Mouse (Mus musculus) left cerebral cortex, adult 2 months (tissue): ENCODE measurements around the gene Med16. TPM values are rescaled to one million over a fixed set of nuclear protein-coding genes. Genes with fewer than 3 reads are reported as not detected.
A peak's percentile ranks its signal among the peaks of the same experiment; 100 is the strongest.

ENCODE experiments used
- DNase-seq, 2 experiments: peaks; one replicate each; pipeline ENCODE4 v3.0.0; 2021 to 2022; ENCODE audit warnings: low spot score in 2 of 2, mixed read lengths in 1 of 2; ENCODE audit errors: extremely low spot score in 1 of 2
- H3K27ac ChIP-seq: fragments of 200-600 bp; 2 replicates; pipeline ENCODE4 v1.8.1; 2022
- H3K4me3 ChIP-seq: fragments of 200-600 bp; 2 replicates; pipeline ENCODE4 v1.8.1; 2022
- CTCF ChIP-seq: fragments of 200-600 bp; IDR thresholded peaks from 2 replicates; pipeline ENCODE4 v1.8.1; 2022; ENCODE audit warnings: antibody characterized with exemption, mild to moderate bottlenecking, moderate library complexity
- intact Hi-C: fragments of 180-260 bp; cut with DNase I; formaldehyde crosslinking; loops from one replicate; pipeline ENCODE4 v1.15.1; 2025
- total RNA-seq, 2 experiments: library from RNA; stranded (reverse); gene quantifications; 2 replicates each; pipeline ENCODE4 v1.2.3; 2021

The Med16 gene
- total RNA-seq, 2 experiments from 2014 or later = 55.3 to 55.5 TPM

DNA sequence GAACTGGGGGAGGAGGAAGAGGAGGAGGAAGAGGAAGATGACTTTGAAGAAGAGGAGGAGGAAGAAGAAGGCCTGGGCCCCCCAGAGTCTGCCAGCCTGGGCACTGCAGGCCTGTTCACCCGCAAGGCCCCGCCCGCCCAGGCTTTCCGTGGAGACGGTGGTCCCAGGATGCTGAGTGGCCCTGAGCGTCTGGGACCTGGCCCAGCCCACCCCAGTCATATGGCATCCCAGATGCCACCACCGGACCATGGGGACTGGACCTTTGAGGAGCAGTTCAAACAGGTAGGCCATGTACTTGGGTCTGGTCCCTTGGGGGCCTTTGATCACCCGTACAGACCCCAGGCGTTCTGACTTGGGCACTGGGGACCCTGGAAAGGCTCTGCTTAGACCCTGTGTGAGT, 23.1 kb upstream of the Med16 start:
- no peak for TF ChIP-seq CTCF

DNA sequence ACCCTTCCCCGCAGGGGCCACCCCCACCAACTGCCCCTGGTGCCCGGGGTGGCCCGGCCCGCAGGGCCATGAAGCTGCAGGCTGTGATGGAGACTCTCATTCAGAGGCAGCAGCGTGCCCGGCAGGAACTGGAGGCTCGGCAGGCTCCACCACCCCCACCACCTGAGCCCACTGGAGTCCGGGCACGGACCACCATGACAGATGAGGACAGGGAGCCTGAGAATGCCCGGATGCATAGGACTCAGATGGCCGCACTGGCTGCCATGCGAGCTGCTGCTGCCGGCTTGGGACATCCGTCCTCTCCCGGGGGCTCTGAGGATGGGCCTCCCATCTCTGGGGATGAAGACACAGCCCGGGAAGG, 22.1 kb upstream of the Med16 start:
- Histone ChIP-seq H3K4me3 (no peak overlapping the region), H3K27ac (no peak overlapping the region)
- intact Hi-C loops = no loop called here
- no peak for TF ChIP-seq CTCF
- no peak for DNase-seq

More for the DNA sequence above, 23.1 kb upstream of the Med16 start:
- intact Hi-C loops = no loop called here
- no peak overlapping the region for H3K27ac ChIP-seq
- H3K4me3 ChIP-seq = no peak overlapping the region
- no peak for DNase-seq

DNA sequence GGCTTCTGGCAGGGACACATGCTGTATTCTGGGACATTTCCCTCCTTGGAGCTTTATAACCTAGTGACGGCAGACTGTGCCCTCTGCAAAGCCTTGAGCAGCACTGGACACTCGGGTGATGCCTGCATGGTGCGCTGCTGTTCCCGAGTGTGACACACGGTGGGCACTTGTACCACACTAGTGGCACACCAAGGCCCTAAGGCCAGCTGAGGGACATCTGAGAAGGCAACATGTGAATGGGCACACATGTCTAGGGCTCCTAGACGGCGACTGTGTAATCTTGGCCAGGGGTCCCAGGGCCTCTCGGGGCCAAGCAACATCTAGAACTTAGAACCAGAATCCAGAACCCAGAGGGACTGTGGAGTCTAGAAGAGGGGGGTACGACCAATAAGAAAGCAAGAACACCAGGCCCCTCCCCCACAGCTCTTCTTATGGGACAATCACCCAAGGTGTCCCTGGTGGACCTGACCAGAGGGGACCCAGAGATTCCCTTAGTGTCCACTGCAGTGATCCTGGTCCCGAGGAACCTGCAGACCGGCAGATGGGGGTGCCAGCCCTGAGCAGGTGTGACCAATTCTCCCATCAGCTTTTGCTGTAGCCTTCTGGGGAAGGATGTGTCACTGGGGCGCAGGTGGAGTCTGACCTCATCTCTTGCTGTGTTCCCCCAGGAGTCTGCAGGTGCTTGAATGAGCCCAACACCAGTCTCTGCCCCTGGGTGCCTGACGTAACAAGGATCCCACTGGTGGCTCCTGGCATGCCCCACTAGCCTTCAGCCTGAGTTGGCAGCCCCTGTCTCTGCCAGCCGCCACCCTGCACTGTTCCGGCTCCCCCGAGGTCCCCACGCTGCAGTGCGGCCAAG, 21.5 kb upstream of the Med16 start:
- no peak for TF ChIP-seq CTCF
- no peak overlapping the region for H3K4me3 ChIP-seq
- intact Hi-C loops = no loop called here
- no peak for DNase-seq
- H3K27ac ChIP-seq = no peak overlapping the region

DNA sequence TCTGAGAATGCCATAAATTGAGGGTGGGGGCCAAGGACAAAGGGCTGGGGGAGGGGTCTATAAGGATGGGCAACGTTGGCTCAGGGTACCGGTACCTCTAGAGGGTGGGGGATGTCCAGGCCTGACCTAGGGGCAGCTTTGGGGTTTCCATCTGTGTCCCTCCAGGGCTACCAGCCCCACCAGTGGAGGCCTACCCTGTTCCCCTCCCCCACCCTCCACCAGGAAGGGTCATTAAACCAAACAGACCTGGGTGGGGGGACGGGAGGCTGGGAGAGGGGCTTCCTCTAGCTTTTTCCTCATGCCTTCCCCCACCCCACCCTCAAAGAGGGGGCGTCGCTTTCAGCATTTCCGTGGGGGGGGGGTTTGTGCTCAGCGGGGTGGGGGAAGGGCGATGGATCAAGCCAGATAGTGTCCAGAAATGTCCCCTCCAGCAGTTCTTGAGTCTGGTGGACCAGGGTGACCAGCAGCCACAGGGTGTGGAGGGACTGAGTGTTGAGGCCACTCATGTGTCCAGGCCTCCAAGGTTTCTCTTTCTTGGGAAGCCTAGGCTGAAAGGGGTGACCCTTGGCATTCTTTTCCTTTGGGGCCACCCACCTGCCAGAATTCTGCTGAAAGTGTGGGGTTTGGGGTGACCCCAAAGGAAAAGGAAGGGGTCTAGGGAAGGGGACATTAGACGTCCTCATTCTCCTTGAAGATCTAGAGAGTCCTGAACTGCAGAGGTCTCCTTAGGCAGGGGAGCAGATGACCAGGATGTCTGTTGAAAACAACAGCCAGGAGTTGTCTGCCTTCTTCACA, 20.4 kb upstream of the Med16 start:
- no peak for TF ChIP-seq CTCF
- H3K4me3 ChIP-seq = no peak overlapping the region
- no peak overlapping the region for H3K27ac ChIP-seq
- DNase-seq = no peak
- intact Hi-C loops = no loop called here

DNA sequence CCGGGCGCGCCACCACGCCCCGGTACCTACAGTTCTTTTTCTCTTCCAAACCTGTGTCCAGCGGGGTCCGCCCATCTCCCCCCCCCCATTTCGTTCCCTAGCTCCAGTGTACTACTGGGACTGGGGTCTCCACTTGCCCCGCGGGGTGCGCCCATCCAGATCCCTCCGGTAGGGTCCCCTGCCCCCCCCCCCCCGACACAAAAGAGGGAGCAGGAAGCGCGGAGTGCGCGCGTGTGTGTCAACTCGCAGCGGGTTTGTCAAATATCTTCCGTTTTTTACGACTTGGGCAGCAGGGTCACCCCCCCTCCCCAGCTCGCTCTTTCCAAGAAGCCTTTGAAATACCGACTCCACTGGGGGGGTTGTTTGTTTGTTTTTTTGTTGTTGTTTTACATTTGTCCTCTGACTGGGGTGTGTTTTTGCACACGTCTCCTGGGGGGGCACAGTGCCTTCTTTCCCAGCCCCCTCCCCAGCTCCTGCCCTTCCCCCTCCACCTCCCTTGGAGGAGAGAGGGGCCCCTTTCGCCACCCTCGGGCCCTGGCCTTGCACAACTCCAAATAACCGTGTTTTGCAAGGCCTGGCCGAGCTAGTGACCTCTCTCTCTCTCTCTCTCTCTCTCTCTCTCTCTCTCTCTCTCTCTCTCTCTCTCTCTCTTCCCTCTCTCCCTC, 19.4 kb upstream of the Med16 start:
- no peak for DNase-seq
- H3K4me3 ChIP-seq = peak overlapping the region; percentile 79
- no peak for TF ChIP-seq CTCF
- intact Hi-C loops = no loop called here
- H3K27ac ChIP-seq = peak overlapping the region; percentile 95

DNA sequence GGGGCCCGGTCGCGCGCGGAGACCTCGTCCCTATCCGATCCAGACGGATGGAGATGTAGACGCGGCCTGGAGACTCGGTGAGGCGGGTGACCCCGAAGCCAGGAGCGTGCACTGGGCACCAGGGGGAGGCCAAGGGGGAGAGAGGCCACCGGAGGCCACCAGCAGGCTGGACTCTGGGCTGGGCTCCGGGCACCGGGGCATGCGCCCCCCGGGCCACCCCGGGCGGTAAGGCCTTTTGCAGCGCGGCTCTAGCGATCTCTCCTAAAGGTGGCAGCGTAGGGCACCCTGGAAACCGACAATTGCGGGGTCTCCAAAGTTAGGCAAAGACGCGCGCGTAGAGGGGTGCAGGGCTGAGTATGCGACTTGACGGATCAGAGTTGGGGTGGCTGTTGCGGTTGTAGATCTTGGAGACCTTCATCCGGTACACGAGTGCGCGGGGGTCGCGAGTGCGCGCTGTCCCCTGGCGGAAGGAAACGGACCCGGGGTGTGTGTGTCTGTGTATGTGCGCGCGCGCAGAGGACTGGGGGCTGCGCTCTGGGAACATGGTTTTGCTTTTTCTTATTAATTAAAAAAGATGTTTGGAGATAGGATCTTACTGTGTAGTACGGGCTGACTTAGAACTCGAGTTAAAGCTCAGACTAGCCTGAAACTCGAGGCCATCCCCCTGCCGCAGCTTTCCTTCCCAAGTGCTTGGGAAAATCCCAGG, 18.8 kb upstream of the Med16 start:
- peak; percentile 49 to 52 for DNase-seq
- Histone ChIP-seq H3K27ac (peak overlapping the region; percentile 95), H3K4me3 (peak overlapping the region; percentile 79)
- peak; percentile 31 for TF ChIP-seq CTCF
- intact Hi-C loops = no loop called here

DNA sequence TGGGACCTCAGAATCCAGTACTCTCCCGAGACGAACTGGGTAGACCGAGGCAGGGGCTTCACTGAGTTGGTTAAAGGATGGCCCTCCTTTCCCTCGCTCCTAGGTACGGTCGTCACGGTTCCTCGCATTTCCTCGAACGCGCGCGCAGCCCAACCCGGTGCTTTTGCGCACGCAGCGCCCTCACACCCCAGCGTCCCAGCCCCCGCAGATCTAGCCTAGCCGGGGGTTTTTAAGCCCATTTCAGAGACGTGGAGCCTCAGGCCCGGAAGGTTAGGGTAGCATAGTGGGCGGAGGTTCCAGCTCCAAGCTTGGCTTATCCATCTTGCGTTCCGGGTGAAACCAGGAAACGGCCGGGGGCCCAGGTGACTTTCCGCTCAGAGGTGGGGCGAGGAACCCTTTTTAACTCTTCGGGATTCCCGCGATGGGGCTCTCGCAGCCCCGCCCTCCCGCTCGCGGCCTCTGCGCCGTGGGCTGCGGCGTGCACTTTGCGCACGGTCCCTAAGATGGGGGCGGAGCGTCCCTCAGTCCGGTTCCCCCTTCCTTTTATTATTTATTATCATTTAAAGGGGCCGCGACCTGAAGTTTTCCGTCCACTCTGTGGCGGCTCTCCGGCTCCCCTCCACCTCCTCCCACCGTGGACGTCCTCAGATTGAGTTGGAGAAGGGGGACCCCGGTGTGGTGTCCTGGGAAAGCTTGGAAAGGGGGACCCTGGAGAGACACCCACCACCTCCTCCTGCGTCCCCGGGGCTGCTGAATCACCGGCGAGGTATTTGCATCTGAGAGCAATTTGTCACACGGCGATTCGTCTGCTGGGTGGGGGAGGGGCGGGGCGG, 18.0 kb upstream of the Med16 start, which contains the start of gene Arid3a:
Arid3a (plus strand) TSS at position 553 of the 833 bp plus-strand sequence.
- TF ChIP-seq CTCF = no peak
- Histone ChIP-seq H3K27ac (peak within 1 kb of the TSS; percentile 95), H3K4me3 (peak within 1 kb of the TSS; percentile 79)
- intact Hi-C loops = no loop called here
- peak; percentile 86 to 88 for DNase-seq

DNA sequence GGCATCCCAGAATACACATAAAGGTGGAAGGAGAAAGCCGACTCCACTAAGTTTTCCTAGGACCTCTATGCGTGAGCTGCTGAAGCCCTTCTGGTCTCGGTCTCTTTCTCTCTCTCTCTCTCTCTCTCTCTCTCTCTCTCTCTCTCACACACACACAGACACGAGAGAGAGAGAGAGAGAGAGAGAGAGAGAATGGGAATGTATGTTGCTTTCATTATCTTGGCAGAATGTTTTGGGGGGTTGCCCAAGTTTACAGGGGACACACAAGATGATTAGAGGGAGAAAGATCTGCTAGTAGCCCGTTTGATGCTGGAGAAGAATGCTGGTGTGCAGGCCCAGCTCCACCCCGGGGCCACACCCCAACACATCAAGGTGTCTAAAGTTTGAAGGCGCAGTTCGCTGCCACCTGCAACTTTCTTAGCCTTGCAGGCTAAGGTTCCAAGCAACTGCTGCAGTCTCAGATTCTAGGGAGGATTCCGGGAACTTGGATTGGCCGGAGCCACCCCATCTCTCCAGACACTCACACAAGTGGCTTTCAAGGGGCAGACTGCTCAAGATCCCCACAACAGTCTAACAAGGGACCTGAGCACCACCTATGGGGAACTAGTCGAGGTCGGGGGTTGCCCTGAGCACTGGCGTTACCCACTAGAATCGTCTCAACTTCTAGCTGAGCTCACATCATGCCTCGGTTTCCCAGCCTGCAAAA, 17.2 kb upstream of the Med16 start:
- H3K4me3 ChIP-seq = peak overlapping the region; percentile 79
- peak overlapping the region; percentile 95 for H3K27ac ChIP-seq
- TF ChIP-seq CTCF = no peak

DNA sequence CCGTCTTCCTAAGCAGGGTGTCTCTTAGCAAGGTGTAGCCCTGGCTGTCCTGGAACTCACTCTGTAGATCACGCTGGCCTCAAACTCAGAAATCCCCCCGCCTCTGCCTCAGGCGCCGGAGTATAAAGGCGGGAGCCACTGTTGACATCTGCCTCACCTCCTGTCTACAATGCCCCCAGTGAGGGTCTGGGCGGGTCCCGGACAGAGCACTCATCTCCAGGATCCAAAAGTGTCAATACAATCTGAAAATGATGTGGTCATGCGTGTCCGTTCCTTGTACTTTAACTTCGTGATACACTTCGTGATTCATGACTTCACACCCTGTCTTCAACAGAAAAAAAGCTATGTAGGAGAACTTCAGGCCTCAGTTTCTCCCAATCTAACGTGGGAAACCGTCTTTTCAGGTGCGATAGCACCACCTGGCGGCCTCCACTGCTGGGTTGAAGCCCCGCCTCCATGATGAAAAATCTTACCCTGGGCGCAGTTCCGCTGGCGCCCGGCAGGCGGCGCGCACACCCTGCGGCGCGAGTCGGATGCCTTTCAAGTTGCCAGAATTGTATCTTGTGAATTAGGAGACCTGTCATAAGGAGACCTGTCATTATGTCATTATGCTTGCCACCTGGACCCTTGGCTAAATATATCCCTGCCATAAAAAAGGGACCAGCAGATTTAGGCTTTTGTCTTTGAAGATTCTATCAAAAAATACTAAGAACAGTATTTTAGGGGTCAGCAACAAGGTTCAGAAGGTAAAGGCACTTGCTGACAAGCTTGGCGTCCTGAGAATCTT, 16.5 kb upstream of the Med16 start:
- intact Hi-C loops = loop anchor here (1.0 to 2.0 kb wide), 3 partner anchors 32 to 90 kb away; no protein-coding TSS in a partner anchor
- DNase-seq = peak; percentile 91 to 97
- Histone ChIP-seq H3K27ac (no peak overlapping the region), H3K4me3 (no peak overlapping the region)
- TF ChIP-seq CTCF = no peak; the same call in none of the 2 replicates

More for the DNA sequence above, 17.2 kb upstream of the Med16 start:
- DNase-seq = no peak
- intact Hi-C loops = loop anchor here (1.0 to 2.0 kb wide), 3 partner anchors 32 to 91 kb away; no protein-coding TSS in a partner anchor
